Mouse (Mus musculus) liver, embryonic 14.5 days (tissue): Measurements from ENCODE around the gene Moap1.

Experiments
- CTCF ChIP-seq: IDR thresholded peaks from 2 replicates; pipeline ENCODE4 v1.5.1; 2016; ENCODE audit warnings: antibody characterized with exemption, low read depth, control low read depth
- EP300 ChIP-seq: IDR thresholded peaks from 2 replicates; pipeline ENCODE4 v1.6.1; 2016; ENCODE audit warnings: antibody characterized with exemption, low read depth

- TF ChIP-seq CTCF (no peak), EP300 (no peak)
These were observed 41.7 kb downstream of the Moap1 start for GRCm38 (mm10) chr12:102701691-102702207.
